Mouse (Mus musculus): ENCODE results near the gene Sorl1.

Sorl1 gene

GRCm38 (mm10) chr9:41995278-41995677 lies 128.8 kb downstream of the Sorl1 start:
- DNase-seq, result no peak

GRCm38 (mm10) chr9:41993821-41994220 lies 130.3 kb downstream of the Sorl1 start:
- no peak for DNase-seq

GRCm38 (mm10) chr9:41992841-41993240 lies 131.3 kb downstream of the Sorl1 start:
- DNase-seq, result no peak

- DNase-seq, result no peak
Measured at GRCm38 (mm10) chr9:41985636-41986035, 138.5 kb downstream of the Sorl1 start.

GRCm38 (mm10) chr9:41985052-41985451 lies 139.0 kb downstream of the Sorl1 start:
- DNase-seq, result no peak

GRCm38 (mm10) chr9:41984306-41984705 lies 139.8 kb downstream of the Sorl1 start:
- DNase-seq, result no peak

- DNase-seq, result no peak
Measured at GRCm38 (mm10) chr9:41983286-41983685, 140.8 kb downstream of the Sorl1 start.

- DNase-seq, result no peak
Measured at GRCm38 (mm10) chr9:41982760-41983159, 141.3 kb downstream of the Sorl1 start.

- DNase-seq, result no peak
Measured at GRCm38 (mm10) chr9:41982023-41982422, 142.1 kb downstream of the Sorl1 start.

- no peak for DNase-seq
Measured at GRCm38 (mm10) chr9:41981306-41981705, 142.8 kb downstream of the Sorl1 start.

- DNase-seq, result no peak
Measured at GRCm38 (mm10) chr9:41980796-41981195, 143.3 kb downstream of the Sorl1 start.

- no peak for DNase-seq
Measured at GRCm38 (mm10) chr9:41978366-41978765, 145.7 kb downstream of the Sorl1 start.

GRCm38 (mm10) chr9:41975968-41976367 lies 148.1 kb downstream of the Sorl1 start:
- DNase-seq, result no peak

- no peak for DNase-seq
Measured at GRCm38 (mm10) chr9:41974661-41975060, 149.4 kb downstream of the Sorl1 start.

- peak; percentile 52 for DNase-seq
Measured at GRCm38 (mm10) chr9:41973775-41974657, 150.1 kb downstream of the Sorl1 start.

GRCm38 (mm10) chr9:41969961-41970360 lies 154.1 kb downstream of the Sorl1 start:
- DNase-seq, result no peak

- no peak for DNase-seq
Measured at GRCm38 (mm10) chr9:41968673-41969460, 155.2 kb downstream of the Sorl1 start.

- no peak for DNase-seq
Measured at GRCm38 (mm10) chr9:41961274-41961673, 162.8 kb downstream of the Sorl1 start.

- DNase-seq, result no peak
Measured at GRCm38 (mm10) chr9:41958282-41958681, 165.8 kb downstream of the Sorl1 start.

GRCm38 (mm10) chr9:41953486-41953885 lies 170.6 kb downstream of the Sorl1 start:
- DNase-seq, result peak; percentile 79

GRCm38 (mm10) chr9:41952650-41953204 lies 171.4 kb downstream of the Sorl1 start:
- no peak for DNase-seq

GRCm38 (mm10) chr9:41951472-41952129 lies 172.5 kb downstream of the Sorl1 start:
- no peak for DNase-seq

GRCm38 (mm10) chr9:41950991-41951451 lies 173.1 kb downstream of the Sorl1 start:
- peak; percentile 89 for DNase-seq
